Mouse (Mus musculus): ENCODE measurements around the gene Nap1l4. TPM values are rescaled to one million over a fixed set of nuclear protein-coding genes. Genes with fewer than 3 reads are reported as not detected.

The Nap1l4 gene
- total RNA-seq, 2 experiments from 2014 or later, result 126 to 133 TPM

GRCm38 (mm10) chr7:143481806-143482387, 67.0 kb downstream of the Nap1l4 start:
- no peak for ATAC-seq (replicated peaks; ENCODE audit: poor library complexity, severe bottlenecking)

- peak; percentile 74 for ATAC-seq (replicated peaks; ENCODE audit: poor library complexity, severe bottlenecking)
Observed at GRCm38 (mm10) chr7:143480498-143480897, 68.4 kb downstream of the Nap1l4 start.

- ATAC-seq (replicated peaks; ENCODE audit: poor library complexity, severe bottlenecking), result no peak
Observed at GRCm38 (mm10) chr7:143477800-143478199, 71.1 kb downstream of the Nap1l4 start.

GRCm38 (mm10) chr7:143476702-143477335, 72.1 kb downstream of the Nap1l4 start:
- ATAC-seq (replicated peaks; ENCODE audit: poor library complexity, severe bottlenecking), result no peak

- no peak for ATAC-seq (replicated peaks; ENCODE audit: poor library complexity, severe bottlenecking)
Observed at GRCm38 (mm10) chr7:143475876-143476275, 73.0 kb downstream of the Nap1l4 start.

GRCm38 (mm10) chr7:143474811-143475210, 74.1 kb downstream of the Nap1l4 start:
- ATAC-seq (replicated peaks; ENCODE audit: poor library complexity, severe bottlenecking), result peak; percentile 20; the same call in 1 of the 2 replicates

GRCm38 (mm10) chr7:143473347-143474101, 75.4 kb downstream of the Nap1l4 start, which contains the start of gene Slc22a18:
TSS of gene Slc22a18 (plus strand) at chr7:143473736.
- ATAC-seq (replicated peaks; ENCODE audit: poor library complexity, severe bottlenecking), result peak; percentile 79

GRCm38 (mm10) chr7:143469946-143470345, 79.0 kb downstream of the Nap1l4 start:
- ATAC-seq (replicated peaks; ENCODE audit: poor library complexity, severe bottlenecking), result peak; percentile 54

- ATAC-seq (replicated peaks; ENCODE audit: poor library complexity, severe bottlenecking), result no peak
Observed at GRCm38 (mm10) chr7:143467714-143468113, 81.2 kb downstream of the Nap1l4 start.

GRCm38 (mm10) chr7:143466099-143466677, 82.7 kb downstream of the Nap1l4 start:
- peak; percentile 70 for ATAC-seq (replicated peaks; ENCODE audit: poor library complexity, severe bottlenecking)

- no peak for ATAC-seq (replicated peaks; ENCODE audit: poor library complexity, severe bottlenecking)
Observed at GRCm38 (mm10) chr7:143464811-143465560, 83.9 kb downstream of the Nap1l4 start.

GRCm38 (mm10) chr7:143463865-143464415, 85.0 kb downstream of the Nap1l4 start:
- ATAC-seq (replicated peaks; ENCODE audit: poor library complexity, severe bottlenecking), result peak; percentile 21; the same call in 1 of the 2 replicates

Other genes with a start within 250 kb of the Nap1l4 start
- gene Cdkn1c, start 88.1 kb downstream of the Nap1l4 start, total RNA-seq (2014; fragmentation: Nextera tagmentation), result not detected in 2 replicates
- 0.41 TPM in 1 of 2 replicates, not detected in the other for gene Cdkn1c, start 88.1 kb downstream of the Nap1l4 start, total RNA-seq (2017)
- 0.88 and 1.8 TPM in 2 replicates for gene Slc22a18, start 75.4 kb downstream of the Nap1l4 start, total RNA-seq (2014; fragmentation: Nextera tagmentation)
- 0.67 TPM in 1 of 2 replicates, not detected in the other for gene Slc22a18, start 75.4 kb downstream of the Nap1l4 start, total RNA-seq (2017)
- not detected in 2 replicates for gene Phlda2, start 46.0 kb downstream of the Nap1l4 start, total RNA-seq (2014; fragmentation: Nextera tagmentation)
- not detected in 2 replicates for gene Phlda2, start 46.0 kb downstream of the Nap1l4 start, total RNA-seq (2017)
- 34.0 and 35.5 TPM in 2 replicates for gene Cars, start 51.0 kb upstream of the Nap1l4 start, total RNA-seq (2014; fragmentation: Nextera tagmentation)
- gene Cars, start 51.0 kb upstream of the Nap1l4 start, total RNA-seq (2017), result 51.9 and 58.2 TPM in 2 replicates
- 8.3 and 13.3 TPM in 2 replicates for gene Tnfrsf26, start 79.6 kb upstream of the Nap1l4 start, total RNA-seq (2014; fragmentation: Nextera tagmentation)
- gene Tnfrsf26, start 79.6 kb upstream of the Nap1l4 start, total RNA-seq (2017), result 20.4 and 22.5 TPM in 2 replicates
- 6.1 and 9.0 TPM in 2 replicates for gene Tnfrsf22, start 100.6 kb upstream of the Nap1l4 start, total RNA-seq (2014; fragmentation: Nextera tagmentation)
- 4.2 and 5.2 TPM in 2 replicates for gene Tnfrsf22, start 100.6 kb upstream of the Nap1l4 start, total RNA-seq (2017)
- gene Tnfrsf23, start 136.8 kb upstream of the Nap1l4 start, total RNA-seq (2014; fragmentation: Nextera tagmentation), result 1.2 and 2.8 TPM in 2 replicates
- 0.72 and 1.7 TPM in 2 replicates for gene Tnfrsf23, start 136.8 kb upstream of the Nap1l4 start, total RNA-seq (2017)
- gene Osbpl5, start 207.9 kb upstream of the Nap1l4 start, total RNA-seq (2014; fragmentation: Nextera tagmentation), result 3.9 and 5.2 TPM in 2 replicates
- gene Osbpl5, start 207.9 kb upstream of the Nap1l4 start, total RNA-seq (2017), result 7.5 and 16.6 TPM in 2 replicates
- gene Mrgprg, start 217.9 kb upstream of the Nap1l4 start, total RNA-seq (2014; fragmentation: Nextera tagmentation), result not detected in 2 replicates
- gene Mrgprg, start 217.9 kb upstream of the Nap1l4 start, total RNA-seq (2017), result not detected in 2 replicates
- 2.6 and 2.9 TPM in 2 replicates for gene Mrgpre, start 235.4 kb upstream of the Nap1l4 start, total RNA-seq (2014; fragmentation: Nextera tagmentation)
- 0.34 and 0.41 TPM in 2 replicates for gene Mrgpre, start 235.4 kb upstream of the Nap1l4 start, total RNA-seq (2017)